Mouse (Mus musculus): ENCODE results near the gene Nup54.
A peak's percentile ranks its signal among the peaks of the same experiment; 100 is the strongest.

Nup54 gene

DNA sequence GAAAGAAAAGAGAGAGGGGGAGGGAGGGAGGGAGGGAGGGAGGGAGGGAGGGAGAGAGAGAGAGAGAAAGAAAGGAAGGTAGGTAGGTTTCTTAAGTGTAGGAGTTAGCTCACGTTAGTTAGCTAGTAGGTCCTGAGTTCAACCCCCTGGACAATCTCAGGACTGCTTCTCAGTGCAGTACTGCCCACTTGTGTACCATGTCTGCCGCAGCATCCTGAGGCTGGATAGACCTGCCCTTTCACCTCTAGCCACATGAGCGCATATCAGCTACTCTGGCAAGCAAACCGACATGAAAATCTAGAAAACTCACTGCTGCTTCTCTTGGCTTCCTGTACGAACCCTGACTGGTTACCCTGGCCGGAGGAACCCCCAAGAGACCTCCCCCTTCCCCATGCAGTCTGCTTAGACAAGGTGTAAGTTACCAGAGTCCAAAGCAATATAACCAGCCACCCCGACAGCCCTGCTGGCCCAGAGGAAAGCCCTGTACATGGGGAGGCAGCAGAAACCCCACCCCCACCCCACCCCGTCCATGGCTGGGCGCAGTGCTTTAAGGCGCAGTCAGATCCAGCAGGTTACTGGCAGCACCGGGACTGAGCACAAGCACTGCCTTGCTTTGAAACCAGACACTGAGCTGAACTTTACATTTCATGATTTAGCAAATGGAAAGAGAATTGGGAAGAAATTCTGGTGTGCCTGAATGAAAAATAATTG, 21.6 kb downstream of the Nup54 start:
- no peak for DNase-seq (ENCODE audit: low spot score in 2 of 2)

- no peak for DNase-seq (ENCODE audit: low spot score in 2 of 2)
Measured at GRCm38 (mm10) chr5:92411461-92412140, 23.4 kb downstream of the Nup54 start.

DNA sequence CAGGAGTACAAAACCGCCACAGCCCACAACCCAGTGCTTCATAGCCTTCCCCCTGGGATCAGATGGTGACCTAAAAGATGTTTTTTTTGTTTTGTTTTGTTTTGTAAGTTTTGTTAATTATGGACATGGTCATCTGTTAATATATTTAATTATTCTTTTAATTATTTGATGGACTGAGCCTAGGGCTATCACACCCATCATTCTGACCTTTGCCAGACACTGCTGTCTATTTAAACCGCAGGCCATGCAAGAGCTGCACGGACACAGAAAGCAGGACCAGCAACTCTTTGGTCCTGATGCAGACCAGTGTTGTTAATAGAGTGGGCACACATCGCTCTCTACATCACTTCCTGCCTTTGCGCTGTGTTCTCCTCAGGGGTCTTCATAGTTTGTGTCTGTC, 24.5 kb downstream of the Nup54 start:
- no peak for DNase-seq (ENCODE audit: low spot score in 2 of 2)

DNA sequence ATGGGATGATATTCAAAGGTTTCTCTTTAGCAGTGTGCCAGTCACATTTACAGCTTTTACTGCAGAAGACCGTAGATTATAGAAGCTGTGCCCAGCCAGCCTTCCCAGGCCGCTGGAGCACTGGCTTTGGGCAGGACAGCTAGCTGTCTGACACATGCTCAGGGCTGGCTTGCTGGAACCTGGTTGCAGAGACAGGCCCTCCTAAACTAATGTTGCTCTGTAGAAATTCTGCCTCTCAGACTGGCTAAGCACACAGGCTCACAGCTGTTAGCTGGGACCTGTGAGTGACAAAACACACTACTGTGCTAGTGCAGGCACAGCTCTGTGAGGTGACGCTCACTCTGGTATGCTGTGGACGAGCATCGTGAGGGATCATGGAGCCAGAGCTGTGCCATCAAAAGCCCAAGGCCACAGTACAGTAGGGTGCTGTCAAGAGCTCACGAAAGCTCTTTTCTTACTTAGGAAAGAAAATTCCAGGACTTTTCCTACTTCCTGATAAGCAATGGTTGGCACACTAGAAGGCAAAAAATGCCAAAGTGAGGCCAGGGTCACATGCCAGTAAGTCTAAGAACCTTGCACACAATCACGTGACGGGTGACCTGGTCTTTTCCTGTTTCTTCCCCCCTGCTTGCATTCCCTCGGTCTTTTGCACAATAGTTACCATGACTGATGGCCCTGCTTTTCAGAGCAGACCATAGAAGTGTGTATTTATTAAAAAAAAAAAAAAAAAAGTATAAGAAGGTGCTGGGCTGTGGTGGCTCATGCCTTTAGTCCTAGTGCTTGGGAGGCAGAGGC, 25.5 kb downstream of the Nup54 start:
- DNase-seq (ENCODE audit: low spot score in 2 of 2) = no peak

GRCm38 (mm10) chr5:92404400-92404678, 30.7 kb downstream of the Nup54 start:
- DNase-seq (ENCODE audit: low spot score in 2 of 2) = no peak

GRCm38 (mm10) chr5:92403562-92404399, 31.2 kb downstream of the Nup54 start:
- no peak for DNase-seq (ENCODE audit: low spot score in 2 of 2)

GRCm38 (mm10) chr5:92402816-92403215, 32.2 kb downstream of the Nup54 start:
- DNase-seq (ENCODE audit: low spot score in 2 of 2) = no peak

DNA sequence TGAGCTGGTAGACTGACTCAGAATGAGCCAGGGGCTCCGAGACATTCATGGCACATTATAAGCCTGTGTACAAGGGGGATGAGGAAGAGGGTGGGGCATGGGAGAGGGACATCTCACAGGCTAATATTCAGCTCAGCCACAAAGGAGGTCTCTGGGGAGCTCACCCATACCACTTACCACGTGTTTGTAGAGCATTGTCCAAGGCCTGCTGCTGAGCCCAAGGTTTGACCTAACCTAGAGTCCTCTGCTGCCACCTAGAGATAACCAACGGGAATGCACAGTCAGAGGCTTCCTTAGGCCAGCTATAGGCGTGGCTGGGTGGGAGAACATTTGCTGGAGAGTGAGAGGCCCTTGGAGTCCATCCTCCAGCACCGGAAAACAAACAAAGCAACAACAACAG, 36.9 kb downstream of the Nup54 start:
- peak; percentile 67 to 81 for DNase-seq (ENCODE audit: low spot score in 2 of 2)

DNA sequence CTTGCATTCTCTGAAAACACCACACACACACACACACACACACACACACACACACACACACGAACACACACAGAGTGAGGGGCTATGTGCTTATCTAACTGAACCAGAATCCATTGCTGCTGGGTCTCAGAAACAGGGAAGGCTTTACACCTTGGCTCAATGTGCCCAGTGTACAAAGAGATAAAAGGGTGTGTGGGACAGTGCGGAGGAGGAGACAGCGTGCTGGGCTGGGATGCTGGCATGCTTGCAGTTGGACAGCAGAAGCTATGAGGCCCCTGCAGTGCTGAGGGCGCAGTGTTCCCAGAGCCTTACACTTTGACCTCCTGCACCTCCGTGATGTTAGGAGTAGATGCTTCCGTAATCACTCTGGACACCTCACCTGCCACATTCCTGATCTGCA, 38.5 kb downstream of the Nup54 start:
- DNase-seq (ENCODE audit: low spot score in 2 of 2) = no peak

DNA sequence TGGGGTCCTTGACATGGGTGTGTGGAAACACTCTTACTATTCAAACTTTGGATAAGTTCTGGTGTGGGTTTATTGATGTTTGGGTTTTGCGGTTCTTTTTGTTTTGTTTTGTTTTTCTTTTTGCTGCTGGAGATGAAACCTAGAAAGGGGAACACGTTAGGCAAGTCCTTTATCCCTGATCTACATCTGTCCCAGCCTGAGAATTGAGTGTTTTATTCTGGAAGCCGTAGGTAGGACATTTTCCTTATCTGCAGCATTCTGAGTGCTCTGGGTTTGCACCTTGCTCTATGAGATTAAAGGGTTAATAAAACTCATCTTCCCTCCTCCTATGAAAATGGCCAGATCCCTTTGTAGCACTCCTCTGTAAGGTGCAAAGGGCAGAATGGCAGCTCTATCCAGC, 39.3 kb downstream of the Nup54 start:
- DNase-seq (ENCODE audit: low spot score in 2 of 2) = no peak

- DNase-seq (ENCODE audit: low spot score in 2 of 2) = no peak
Measured at GRCm38 (mm10) chr5:92393863-92394262, 41.2 kb downstream of the Nup54 start.

- DNase-seq (ENCODE audit: low spot score in 2 of 2) = no peak
Measured at GRCm38 (mm10) chr5:92392542-92392941, 42.5 kb downstream of the Nup54 start.

- peak in 1 of 2 experiments; percentile 29 for DNase-seq (ENCODE audit: low spot score in 2 of 2)
Measured at GRCm38 (mm10) chr5:92390615-92391014, 44.4 kb downstream of the Nup54 start.

DNA sequence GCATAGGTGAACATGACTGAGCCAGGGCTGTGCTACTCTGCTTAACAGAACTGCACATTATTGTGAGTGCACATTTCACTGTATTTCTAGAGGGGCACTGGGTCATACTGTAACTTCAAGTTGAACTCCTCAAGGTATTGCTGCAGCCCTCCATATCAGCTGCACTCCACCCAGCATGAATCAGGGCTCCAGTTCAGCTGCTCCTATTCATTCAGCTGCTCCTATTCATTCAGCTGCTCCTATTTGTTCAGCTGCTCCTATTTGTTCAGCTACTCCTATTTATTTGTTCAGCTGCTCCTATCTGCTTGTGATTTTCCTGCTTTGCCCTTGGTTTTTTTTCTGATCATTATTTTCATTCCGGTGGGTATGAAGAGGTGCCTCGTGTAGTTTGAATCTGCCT, 45.0 kb downstream of the Nup54 start:
- no peak for DNase-seq (ENCODE audit: low spot score in 2 of 2)

- no peak for DNase-seq (ENCODE audit: low spot score in 2 of 2)
Measured at GRCm38 (mm10) chr5:92387433-92387832, 47.6 kb downstream of the Nup54 start.

GRCm38 (mm10) chr5:92386643-92387042, 48.4 kb downstream of the Nup54 start:
- no peak for DNase-seq (ENCODE audit: low spot score in 2 of 2)

GRCm38 (mm10) chr5:92386102-92386501, 48.9 kb downstream of the Nup54 start:
- DNase-seq (ENCODE audit: low spot score in 2 of 2) = no peak

DNA sequence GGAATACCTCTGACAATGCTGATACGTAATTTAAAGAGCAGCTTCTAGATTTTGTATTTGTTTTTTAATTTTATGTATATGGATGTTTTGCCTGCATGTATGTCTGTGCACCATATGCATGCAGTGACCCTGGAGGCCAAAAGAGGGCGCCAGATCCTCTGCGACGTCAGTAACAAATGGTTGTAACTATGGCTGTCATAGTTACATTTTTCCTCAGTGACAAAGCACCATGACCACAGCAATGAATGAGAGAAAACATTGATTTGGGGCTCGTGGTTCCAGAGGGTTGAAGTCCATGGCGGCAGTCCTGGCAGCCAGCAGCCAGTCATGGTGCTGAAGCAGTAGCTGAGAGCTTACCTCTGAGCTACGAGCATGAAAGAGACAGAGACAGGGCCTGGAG, 50.2 kb downstream of the Nup54 start:
- no peak for DNase-seq (ENCODE audit: low spot score in 2 of 2)

GRCm38 (mm10) chr5:92383747-92384146, 51.3 kb downstream of the Nup54 start:
- no peak for DNase-seq (ENCODE audit: low spot score in 2 of 2)

GRCm38 (mm10) chr5:92382349-92382679, 52.7 kb downstream of the Nup54 start:
- DNase-seq (ENCODE audit: low spot score in 2 of 2) = no peak

DNA sequence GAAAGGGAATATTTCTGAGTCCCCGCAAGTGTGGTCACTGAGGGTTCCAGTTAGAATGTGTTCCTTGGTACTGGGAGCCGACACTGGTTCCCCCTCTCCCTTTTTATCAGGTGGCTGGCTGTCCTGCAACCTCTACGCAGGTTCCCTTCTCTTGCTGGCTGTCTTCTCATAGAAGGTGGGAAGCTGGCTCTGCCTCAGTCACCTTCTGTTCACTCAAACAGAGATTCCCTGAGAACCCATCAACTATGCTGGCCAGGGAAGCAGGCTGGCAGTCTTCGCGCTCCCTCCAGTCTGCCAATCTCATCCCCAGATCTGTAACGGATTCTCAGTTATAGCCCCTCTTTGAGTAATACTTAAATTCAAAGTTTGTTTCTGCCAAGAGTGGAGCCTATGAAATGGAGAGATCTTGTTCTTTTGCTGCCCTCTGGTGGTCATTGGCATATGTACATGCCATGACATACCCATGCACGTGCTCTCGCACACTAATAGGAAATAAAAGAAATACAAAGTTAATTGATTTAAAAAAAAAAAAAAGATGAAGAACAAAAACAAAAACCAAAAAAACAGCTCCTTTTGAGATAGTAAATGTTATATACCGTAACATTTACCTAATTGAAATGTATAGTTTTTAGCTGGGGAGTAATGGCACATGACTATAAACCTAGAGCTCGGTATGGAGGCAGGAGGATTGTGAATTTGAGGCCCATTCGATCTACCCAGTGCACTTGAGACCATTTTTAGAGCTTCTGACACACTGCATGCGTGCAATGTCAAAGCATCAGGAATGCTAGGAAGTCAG, 53.3 kb downstream of the Nup54 start:
- DNase-seq (ENCODE audit: low spot score in 2 of 2) = peak; percentile 75 to 90

All from frontal cortex, postnatal 36 days (tissue).